Comparison of ENCODE assay signal across 10 mouse cellular contexts in the genomic region with DNA sequence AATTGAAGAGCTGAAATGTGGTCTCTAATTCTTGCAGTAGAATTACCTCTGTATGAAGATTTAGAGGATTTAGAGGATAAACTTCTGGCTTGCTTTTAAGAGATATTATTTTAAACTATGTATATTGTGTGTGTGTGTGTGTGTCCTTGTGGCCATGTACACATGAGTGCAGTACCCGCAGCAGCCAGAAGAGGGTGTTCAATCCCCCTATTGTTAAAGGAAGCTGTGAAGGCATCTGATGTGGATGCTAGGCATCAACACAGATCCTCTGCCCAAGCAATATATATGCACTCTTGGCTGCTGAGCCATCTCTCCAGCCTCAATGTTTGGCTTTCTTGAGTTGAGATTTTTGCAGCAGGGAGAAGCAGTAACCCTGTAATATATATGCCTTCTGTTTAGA.
DNase-seq lines count a peak whose midpoint lies in the region; ATAC-seq and TF ChIP-seq lines count a peak whose summit lies in the region.
"Had no signal": no experiment of that assay in that cellular context is flagged by ENCODE, and none has a peak within 500 bp of the region (broad histone marks: within the 10 kb centered on the region; RNA-seq: fewer than 3 reads in every experiment).

No protein-coding gene starts in this region.

- H3K4me1 ChIP-seq in liver, postnatal 0 days (ENCODE audit: insufficient read depth), result no peaks in the 10 kb centered on the region
- no peaks in the 10 kb centered on the region for H3K4me1 ChIP-seq in ES-Bruce4 (ENCODE audit: control insufficient read depth, insufficient read depth, low read length)

- H3K36me3 ChIP-seq in liver, postnatal 0 days (replicated peaks; ENCODE audit: insufficient read depth, low read length), result no peaks in the 10 kb centered on the region
- H3K36me3 ChIP-seq in ES-Bruce4 (ENCODE audit: control insufficient read depth, insufficient read depth, low read length, poor library complexity, severe bottlenecking), result no peaks in the 10 kb centered on the region

- no peak overlapping the region for H3K27ac ChIP-seq in liver, postnatal 0 days (ENCODE audit: low read depth)
- H3K27ac ChIP-seq in ES-Bruce4 (ENCODE audit: insufficient read depth, low read length), result no peak overlapping the region
- H3K27ac ChIP-seq: hindbrain, embryonic 13.5 days had no signal

- no peak overlapping the region for H3K4me3 ChIP-seq in liver, postnatal 0 days (ENCODE audit: low read depth, low read length)
- no peak overlapping the region for H3K4me3 ChIP-seq in ES-Bruce4 (ENCODE audit: low read depth, low read length)
- H3K4me3 ChIP-seq: hindbrain, embryonic 13.5 days had no signal

- WGBS in liver, postnatal 0 days (ENCODE audit: insufficient replicate concordance), result 92% methylated on average over 1 of the region's 1 CpGs

- no peaks in the 10 kb centered on the region for H3K9me3 ChIP-seq in liver, postnatal 0 days (ENCODE audit: low read length)
- H3K9me3 ChIP-seq in ES-Bruce4 (replicated peaks; ENCODE audit: control insufficient read depth, insufficient read depth, low read length, poor library complexity, severe bottlenecking), result no peaks in the 10 kb centered on the region
- H3K9me3 ChIP-seq: hindbrain, embryonic 13.5 days had no signal

- H3K4me2 ChIP-seq in liver, postnatal 0 days (ENCODE audit: low read depth, low read length), result no peak overlapping the region
- H3K4me2 ChIP-seq: hindbrain, embryonic 13.5 days had no signal

- peak; percentile 10 to 36 for DNase-seq in cerebellum, postnatal 14 days
- no peak for DNase-seq in cerebellum, adult 9-10 months
- DNase-seq in liver, postnatal 0 days, result peak; percentile 28
- no peak for DNase-seq in liver
- peak; percentile 19 to 35 for DNase-seq in natural killer cell, adult 2 months (ENCODE audit: low spot score in 2 of 2)
- DNase-seq in urinary bladder, adult 2 months (ENCODE audit: low spot score), result no peak
- DNase-seq: gastrocnemius, postnatal 14 days had no signal

- no peak for ATAC-seq in liver, postnatal 0 days
- no peak for ATAC-seq in frontal cortex, adult (ENCODE audit: low TSS enrichment)

- no peak overlapping the region for H3K9ac ChIP-seq in liver, postnatal 0 days (replicated peaks)
- no peak overlapping the region for H3K9ac ChIP-seq in ES-Bruce4 (ENCODE audit: low read depth, poor library complexity, severe bottlenecking)
- H3K9ac ChIP-seq: hindbrain, embryonic 13.5 days had no signal

- H3K27me3 ChIP-seq in liver, postnatal 0 days (ENCODE audit: insufficient read depth, low read length), result no peaks in the 10 kb centered on the region
- H3K27me3 ChIP-seq in ES-Bruce4 (ENCODE audit: control insufficient read depth, insufficient read depth, low read length, poor library complexity, severe bottlenecking), result no peaks in the 10 kb centered on the region
- H3K27me3 ChIP-seq: hindbrain, embryonic 13.5 days had no signal

- no peak for TF ChIP-seq EP300 in liver, postnatal 0 days (IDR thresholded peaks at IDR 0.05; ENCODE audit: low read depth)
- no peak for TF ChIP-seq EP300 in ES-Bruce4 (IDR thresholded peaks at IDR 0.05; ENCODE audit: insufficient read depth, low read depth, low read length)

- no peak for TF ChIP-seq POLR2A in ES-Bruce4 (IDR thresholded peaks at IDR 0.05; ENCODE audit: insufficient read depth, low read length)

- TF ChIP-seq CTCF in liver, postnatal 0 days (IDR thresholded peaks at IDR 0.05; ENCODE audit: low read depth), result peak; percentile 47
- peak; percentile 6 for TF ChIP-seq CTCF in ES-Bruce4 (IDR thresholded peaks at IDR 0.05; ENCODE audit: low read depth, low read length)

Comparison
In these comparisons a context has a peak if more than half of its experiments do, and no peak if none do; other contexts are left out.
1. DNase-seq: peak in cerebellum, postnatal 14 days (2 of 2), liver, postnatal 0 days (single experiment) and natural killer cell, adult 2 months (2 of 2); none in cerebellum, adult 9-10 months (single experiment), liver (single experiment) and urinary bladder, adult 2 months (single experiment).